Mouse (Mus musculus): ENCODE measurements at regions not wholly inside any gene's neighbourhood (a gene's known extent, or its start where the extent isn't known, plus 50 kb on each side); places are given as distances from the start of the nearest gene placed in this dataset.

DNA sequence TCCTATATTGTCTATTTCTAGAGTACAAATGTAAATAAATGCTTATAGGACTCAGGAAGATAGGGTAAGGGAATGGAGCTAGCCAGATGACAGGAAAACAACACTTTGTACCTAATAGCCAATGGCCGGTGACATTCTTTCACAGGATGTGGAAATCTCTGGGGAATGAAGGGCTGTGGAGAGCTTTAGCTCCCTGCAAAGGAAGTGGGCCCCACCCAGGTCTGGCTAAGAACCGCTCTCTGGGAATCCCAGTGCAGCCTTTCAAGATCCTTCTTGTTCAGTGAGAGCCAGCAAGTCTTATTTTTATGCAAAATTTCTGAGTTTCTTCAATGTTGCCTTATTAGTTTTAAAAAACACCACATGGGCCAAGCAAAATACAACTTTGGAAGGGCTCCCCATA lies 54.7 kb upstream of the Pappa2 start:
- DNase-seq (ENCODE audit: low read depth), result peak; percentile 24

DNA sequence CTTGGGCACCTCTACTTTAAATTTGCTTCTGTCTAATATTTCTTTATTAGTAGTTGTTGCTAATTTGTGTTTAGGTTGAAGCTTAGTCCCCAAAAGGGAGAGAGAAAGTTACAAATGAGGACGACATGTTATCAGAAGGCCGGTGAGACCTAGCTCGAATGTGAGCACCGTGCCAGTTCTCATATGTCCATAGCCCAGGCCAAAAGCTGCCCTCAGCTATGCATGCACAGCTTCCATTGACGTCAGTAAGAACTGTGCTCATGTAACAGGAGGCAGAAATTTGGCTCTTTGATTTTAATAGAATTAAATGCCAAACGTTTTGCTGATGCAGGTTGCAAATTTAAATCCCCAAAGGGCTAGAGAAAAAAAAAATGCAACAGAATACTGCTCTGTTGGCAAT lies 56.1 kb upstream of the Pappa2 start:
- DNase-seq (ENCODE audit: low read depth), result peak; percentile 12

DNA sequence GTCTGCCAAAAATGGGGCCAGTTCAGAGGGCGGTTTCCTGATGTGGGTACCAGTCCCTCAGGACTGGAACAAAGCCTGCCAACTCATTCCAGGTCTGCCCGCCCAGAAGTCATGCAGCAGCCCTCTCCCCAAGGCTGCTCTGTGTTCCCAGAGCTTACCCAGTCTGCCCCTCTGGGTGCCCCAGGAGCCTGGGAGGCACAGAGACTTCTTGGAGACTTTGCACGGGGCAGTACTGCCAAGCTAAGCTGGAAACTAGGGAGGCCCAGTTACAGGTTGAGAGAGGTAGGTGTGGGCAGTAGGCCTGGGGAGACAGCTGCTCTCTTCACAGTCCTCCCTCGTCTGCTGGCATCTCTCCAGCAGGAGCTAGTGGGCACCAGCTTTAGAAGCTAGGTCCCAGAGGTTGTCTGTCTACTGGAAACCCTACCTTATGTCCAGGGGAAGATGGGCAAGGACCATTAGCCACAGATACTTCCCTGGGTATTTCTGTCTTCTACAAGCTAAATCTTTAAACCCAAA lies 65.6 kb upstream of the Pappa2 start:
- no peak for DNase-seq (ENCODE audit: low read depth)

DNA sequence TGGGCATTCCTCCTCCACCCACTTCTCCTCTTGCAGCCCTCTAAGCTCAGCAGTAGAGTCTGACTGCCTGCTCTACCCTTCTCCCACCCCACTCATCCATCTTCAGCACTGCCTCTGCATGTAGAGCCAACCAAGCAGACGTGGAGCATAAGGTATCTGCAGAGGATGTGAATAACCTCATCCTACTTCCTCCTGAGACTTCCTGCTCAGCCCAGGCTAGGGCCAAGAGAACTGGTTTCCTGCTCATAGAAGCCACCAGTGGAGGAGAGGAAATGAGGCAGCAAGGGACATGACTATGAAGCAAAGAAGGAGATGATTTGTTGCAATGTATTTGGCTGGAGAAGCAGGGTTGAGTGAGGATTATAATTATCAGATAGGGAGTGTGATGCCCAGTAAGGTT lies 84.7 kb upstream of the Pappa2 start:
- no peak for DNase-seq (ENCODE audit: low read depth)

DNA sequence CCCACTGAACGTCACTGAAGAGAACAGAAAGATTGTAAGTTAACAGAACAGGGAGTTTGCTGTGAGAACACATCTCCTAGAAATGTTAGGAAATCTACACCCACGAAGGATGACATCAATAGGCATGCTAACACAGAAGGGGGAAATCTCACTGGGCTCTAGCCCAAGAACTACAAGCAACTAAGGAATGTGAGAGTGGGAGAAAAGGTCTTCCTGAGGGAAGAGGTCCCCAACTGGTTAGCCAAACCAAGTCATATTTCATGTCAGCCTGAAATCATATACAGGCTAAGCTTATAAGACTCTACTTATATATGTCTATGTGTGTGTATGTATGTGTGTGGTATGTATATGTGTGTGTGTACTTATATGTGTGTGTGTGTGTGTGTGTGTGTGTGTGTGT lies 118.9 kb upstream of the Pappa2 start:
- peak; percentile 23 for DNase-seq (ENCODE audit: low read depth)

DNA sequence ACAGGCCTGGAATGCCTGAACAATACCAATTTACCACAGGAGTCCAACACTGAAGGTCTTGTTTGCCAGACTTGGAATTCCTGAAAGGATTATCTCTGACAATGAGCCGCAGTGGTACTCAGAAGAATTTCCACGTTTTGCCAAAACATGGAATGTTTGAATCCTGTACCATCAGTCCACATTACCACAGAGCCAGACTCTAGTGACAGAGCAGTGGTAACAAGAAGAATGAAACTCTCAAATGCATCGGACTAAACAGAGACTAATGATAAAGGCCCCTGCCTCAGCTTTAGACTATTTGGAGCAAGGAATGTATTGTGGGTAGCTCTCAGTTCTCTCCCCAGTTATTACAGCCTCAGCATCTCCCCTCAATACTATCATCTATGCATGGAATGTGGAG lies 109.9 kb upstream of the Cop1 start:
- no peak for DNase-seq (ENCODE audit: low read depth)

DNA sequence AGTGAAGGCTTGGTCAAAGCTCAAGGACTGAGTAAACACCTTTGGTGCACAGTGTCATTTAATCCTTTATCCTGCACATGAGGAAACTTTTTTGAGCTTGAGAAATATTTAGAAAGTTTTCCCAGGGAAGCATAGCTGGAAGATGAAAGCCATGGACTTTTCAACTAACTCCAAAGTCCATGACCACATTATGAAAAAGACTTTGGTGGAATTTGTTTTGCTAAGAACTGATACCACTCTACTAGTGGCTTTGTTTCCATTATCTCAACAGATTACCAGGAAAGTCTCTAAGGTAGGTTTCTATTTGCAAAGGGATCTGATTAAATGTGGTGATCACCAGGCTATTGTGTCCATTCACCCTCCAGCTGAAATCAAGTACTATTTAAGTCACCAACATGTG lies 107.2 kb upstream of the Cop1 start:
- no peak for DNase-seq (ENCODE audit: low read depth)

DNA sequence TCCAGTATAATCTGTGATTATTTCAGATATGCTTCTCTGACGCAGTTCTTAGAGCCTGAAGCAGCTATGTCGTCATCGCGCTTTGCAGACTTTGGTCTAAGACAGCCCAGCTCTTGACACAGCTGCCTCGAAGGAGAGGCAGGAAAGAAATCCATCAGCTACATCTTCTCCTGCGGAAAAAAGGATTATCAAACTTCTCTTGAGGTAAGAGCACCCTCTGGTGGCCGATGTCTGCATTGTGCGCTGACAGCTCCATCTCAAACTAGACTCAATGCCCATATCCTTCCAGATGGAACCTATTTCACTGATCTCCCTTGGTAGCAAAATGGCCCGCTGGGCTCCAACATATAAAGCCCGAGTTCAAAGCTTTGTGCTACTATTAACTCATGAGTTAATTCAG lies 96.8 kb upstream of the Cop1 start:
- DNase-seq (ENCODE audit: low read depth), result peak; percentile 36

DNA sequence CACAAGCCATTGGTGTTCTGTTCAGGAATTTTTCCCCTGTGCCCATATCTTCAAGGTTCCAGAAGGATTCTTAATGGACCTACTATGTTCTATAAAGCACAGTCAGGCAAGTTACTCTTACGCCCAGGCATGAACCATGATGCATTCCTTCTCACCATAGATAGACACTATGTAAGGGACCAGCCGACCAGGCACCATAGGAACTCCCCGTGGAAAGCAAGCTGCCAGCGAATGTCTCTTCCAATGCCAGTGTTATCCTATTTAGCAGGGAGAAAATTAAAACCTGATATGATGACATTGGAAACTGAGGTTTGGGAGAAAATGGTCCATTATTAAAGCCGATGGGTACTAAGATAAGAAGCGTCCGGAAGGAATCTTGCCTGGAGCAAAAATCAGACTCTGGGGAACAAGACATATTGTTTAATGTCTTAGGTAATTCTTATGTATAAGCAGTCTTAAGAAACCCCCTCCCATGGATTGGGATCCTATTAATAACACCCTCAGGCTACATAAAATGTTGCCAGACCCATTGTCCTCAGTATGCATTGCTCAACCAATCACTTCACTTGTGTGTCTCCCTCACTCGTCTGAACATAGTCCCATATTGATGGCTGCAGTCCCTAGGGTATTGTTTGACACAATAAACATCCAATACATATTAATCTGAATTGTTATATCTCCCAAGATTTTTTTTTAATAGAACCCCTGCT lies 84.2 kb upstream of the Cop1 start:
- no peak for DNase-seq (ENCODE audit: low read depth)

DNA sequence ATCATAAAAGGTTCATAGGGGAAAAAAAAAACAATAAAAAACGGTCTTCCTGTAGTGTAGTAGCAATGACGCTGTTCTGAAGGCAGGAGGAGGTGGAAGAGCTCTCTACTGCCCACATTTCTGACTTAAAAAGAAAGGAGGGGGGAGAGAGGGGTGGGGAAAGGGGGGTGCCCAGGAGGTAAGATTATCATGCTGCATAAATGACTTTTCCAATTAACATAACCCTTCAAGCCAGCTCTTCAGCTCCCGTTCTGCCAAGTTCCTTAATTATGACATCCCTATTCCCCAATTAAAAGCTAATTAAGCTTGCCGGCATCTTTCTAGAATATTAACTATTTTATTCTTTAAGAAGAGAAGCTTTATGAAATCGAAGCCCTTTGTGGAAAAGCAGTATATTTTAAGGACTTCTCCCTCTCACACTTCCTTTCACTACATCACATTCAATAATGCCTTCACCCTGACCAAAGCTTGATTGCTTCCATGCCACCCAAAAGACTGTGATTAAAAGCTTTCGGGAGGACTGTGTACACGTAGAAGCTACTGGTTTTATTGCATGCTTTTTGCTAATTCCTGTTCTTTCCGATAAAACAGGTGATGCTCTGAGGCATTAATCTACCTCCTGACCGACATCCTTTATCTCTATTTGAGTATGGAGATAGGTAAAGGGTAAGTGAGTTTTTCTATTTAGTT lies 83.5 kb upstream of the Cop1 start:
- no peak for DNase-seq (ENCODE audit: low read depth)

DNA sequence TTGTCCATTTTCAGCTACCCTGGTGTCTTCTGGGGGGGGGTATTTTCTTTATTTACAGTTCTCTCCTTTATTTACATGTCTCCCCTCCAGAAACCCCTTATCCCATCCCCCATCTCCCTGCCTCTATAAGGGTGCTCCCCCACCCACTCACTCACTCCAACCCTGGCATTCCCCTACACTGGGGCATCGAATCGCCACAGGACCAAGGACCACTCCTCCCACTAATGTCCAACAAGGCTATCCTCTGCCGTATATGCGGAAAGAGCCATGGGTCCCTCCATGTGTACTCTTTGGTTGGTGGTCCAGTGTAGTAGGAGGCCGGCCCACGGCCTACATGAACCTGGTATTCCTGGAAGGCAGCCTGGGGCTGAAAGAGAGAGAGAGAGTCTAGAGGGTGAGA lies 82.9 kb upstream of the Cop1 start:
- DNase-seq (ENCODE audit: low read depth), result no peak

DNA sequence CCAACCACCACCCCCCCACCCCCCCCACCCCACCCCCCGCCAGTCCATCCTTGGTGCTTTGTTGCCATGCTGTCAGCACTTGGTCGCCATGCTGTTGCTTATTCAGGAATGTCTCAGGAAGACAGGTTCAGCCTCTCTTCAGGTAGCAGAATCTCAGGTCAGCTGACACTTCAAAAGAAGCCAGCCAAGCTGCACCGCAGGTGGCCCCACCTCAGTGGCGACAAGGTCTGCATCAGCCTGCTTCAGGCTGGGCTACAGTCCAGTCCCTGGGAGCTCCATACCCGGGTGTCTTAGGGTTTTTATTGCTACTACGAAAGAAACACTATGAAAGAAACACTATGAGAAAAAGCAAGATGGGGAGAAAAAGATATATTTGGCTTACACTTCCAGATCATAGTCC lies 82.4 kb upstream of the Cop1 start:
- no peak for DNase-seq (ENCODE audit: low read depth)

DNA sequence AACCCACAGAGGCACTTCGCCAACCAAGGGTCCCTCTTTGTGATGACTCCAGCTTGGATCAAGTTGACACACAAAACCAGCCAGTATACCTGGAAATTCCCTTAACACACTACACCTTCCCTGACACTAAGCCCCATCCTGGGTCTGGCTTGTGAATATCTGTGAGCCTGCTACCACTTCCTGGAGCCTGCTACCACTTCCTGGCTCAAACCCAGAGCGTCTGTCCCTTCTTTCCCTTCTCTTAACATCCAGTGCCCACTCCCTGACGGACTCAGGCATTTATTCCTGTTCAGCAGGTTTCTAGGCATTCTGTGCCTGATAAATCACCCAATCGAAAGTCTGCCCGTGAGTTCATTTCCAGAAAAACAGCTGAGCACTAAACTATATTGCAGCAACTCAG lies 81.8 kb upstream of the Cop1 start:
- DNase-seq (ENCODE audit: low read depth), result no peak

DNA sequence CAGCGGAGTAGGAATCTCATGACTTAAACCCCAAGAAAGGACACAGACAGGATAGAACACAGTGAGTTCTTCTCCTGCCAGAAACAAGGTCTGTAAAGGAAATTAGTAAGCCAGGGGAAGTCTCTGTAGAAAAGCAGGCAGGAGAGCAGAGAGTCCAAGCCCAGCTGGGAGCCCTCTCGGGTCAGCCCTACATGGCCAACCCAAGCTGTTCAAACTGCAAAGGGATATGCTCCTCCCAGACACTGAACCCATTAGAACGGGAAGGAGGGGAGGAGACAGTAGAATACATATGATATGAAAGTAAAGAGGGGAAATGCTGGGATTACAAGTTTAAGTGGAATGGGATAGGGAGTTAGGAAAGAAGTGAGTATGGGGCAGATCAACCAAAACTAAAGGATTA lies 75.7 kb upstream of the Cop1 start:
- no peak for DNase-seq (ENCODE audit: low read depth)

DNA sequence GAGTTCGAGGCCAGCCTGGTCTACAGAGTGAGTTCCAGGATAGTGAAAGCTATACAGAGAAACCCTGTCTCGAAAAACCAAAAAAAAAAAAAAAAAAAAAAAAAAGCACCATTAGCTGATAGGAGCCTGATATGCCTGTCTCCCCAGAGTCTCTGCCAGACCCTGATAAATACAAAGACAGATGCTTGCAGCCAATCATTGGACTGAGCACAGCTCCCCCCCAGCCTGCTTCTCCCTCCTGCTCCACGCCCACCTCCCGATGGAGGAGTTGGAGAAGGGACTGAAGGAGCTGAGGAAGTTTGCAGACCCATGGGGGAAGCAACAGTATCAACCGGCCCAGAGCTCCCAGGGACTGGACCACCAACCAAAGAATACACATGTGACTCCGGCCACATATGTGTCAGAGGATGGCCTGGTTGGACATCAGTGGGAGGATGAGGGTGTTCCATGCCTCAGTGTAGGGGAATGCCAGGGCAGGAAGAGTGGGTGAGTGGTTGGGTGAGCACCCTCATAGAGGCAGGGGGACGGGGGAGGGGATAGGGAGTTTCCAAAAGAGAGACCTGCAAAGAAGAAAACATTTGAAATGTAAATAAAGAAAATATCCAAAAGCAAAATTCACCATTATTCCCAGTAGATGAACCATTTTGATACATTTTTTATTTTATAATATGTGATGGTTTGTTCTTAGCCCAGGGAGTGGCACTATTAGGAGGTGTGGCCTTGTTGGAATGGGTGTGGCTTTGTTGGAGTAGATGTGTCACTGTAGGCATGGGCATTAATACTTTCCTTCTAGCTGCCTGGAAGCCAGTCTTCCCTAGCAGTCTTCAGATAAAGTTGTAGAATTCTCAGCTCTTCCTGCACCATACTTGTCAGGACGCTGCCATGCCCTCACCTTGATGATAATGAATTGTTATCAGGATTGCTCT lies 71.8 kb upstream of the Cop1 start:
- DNase-seq (ENCODE audit: low read depth), result no peak

DNA sequence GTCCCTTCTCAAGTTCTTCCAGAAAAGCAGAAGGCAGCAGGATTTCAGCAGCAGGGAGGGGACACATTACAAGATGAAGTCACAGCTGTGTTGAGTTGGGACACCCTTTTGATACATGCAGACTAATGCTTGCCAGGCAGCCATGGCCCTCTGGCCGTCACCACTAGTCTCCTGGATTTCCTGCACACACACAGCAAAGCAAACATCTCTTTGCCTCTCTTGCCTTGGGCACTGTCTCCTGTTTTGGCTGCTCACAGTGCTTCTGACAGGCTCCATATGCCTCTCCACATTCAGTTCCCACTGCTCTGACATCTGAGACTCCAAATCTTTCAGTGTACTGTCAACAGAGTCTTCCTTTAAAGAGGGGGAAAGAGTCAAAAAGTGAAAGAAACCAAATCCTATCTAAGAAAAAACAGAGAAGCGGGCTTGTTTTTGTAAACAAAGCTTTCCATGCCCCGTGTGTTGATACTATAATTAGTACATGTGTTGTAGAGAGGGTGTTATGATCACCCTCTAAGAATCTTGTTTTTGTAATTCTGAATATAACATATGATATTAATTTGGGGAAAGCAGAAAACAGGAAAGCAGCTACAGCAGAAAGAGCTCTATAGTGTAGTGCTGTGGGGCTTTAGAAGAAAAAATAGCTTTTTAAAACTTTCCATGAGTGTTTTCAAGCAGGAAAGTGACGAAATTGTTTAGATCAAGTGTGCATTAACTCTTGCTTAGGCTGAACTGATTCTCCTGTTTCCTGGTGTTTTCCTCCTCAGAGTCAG lies 68.8 kb upstream of the Cop1 start:
- no peak for DNase-seq (ENCODE audit: low read depth)

DNA sequence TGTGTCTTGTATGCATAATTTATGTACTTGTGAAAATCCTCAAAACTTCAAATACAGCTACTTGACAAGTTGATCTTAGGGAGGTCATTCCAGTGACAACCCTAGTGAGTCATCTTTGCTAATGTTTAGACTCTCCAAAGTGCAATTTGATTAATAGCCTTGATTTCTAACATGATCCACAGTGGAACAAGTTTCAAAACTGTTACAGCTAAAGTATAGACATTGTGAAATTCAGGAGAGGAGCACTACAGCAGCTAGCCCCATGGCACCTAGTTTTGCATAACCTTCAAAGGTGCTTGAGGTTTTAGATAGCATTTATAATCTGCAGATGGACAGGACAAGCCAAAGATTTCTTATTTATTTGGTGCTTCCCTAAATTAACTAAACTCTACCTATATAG lies 50.1 kb upstream of the Cop1 start:
- DNase-seq (ENCODE audit: low read depth), result no peak

Data from fibroblast of lung, adult 2 months (primary cell).